Mouse (Mus musculus): ENCODE data around the gene Psmb7. TPM values are rescaled to one million over a fixed set of nuclear protein-coding genes. Genes with fewer than 3 reads are reported as not detected.

The Psmb7 gene
- polyA plus RNA-seq, 1 experiment from 2014 or later, result 270 TPM

- Histone ChIP-seq H3K4me2 (no peak overlapping the region), H3K9ac (no peak overlapping the region), H3K4me3 (replicated peaks) (no peak overlapping the region), H3K27ac (no peak overlapping the region), H3K9me3 (replicated peaks) (no peaks in the 10 kb centered on the region), H3K4me1 (no peaks in the 10 kb centered on the region), H3K27me3 (no peaks in the 10 kb centered on the region), H3K36me3 (peaks cover 72% of the 10 kb centered on the region)
- WGBS, result 50% methylated on average over 13 of the region's 13 CpGs
- 0 out of 2 replicates have a peak, but pooled peaks have one; percentile 9 for ATAC-seq (replicated peaks; ENCODE audit: low FRiP score)
These were observed 59.1 kb downstream of the Psmb7 start for GRCm38 (mm10) chr2:38584514-38585378.

GRCm38 (mm10) chr2:38583982-38584381 is 59.9 kb downstream of the Psmb7 start:
- peaks cover 72% of the 10 kb centered on the region for H3K36me3 ChIP-seq
- H3K9ac ChIP-seq, result no peak overlapping the region
- H3K4me1 ChIP-seq, result no peaks in the 10 kb centered on the region
- no peaks in the 10 kb centered on the region for H3K9me3 ChIP-seq (replicated peaks)
- H3K4me3 ChIP-seq (replicated peaks), result no peak overlapping the region
- ATAC-seq (replicated peaks; ENCODE audit: low FRiP score), result no peak
- H3K4me2 ChIP-seq, result no peak overlapping the region
- no peaks in the 10 kb centered on the region for H3K27me3 ChIP-seq
- WGBS, result 80% methylated on average over 2 of the region's 2 CpGs
- no peak overlapping the region for H3K27ac ChIP-seq

GRCm38 (mm10) chr2:38579528-38579927 is 64.4 kb downstream of the Psmb7 start:
- H3K36me3 ChIP-seq, result peaks cover 64% of the 10 kb centered on the region
- ATAC-seq (replicated peaks; ENCODE audit: low FRiP score), result no peak
- no peaks in the 10 kb centered on the region for H3K27me3 ChIP-seq
- H3K4me1 ChIP-seq, result 0 out of 2 replicates have a peak, but pooled peaks cover 3% of the 10 kb centered on the region
- H3K4me2 ChIP-seq, result no peak overlapping the region
- no peaks in the 10 kb centered on the region for H3K9me3 ChIP-seq (replicated peaks)
- no peak overlapping the region for H3K9ac ChIP-seq
- WGBS, result 48% methylated on average over 1 of the region's 1 CpGs
- no peak overlapping the region for H3K4me3 ChIP-seq (replicated peaks)
- H3K27ac ChIP-seq, result no peak overlapping the region

- ATAC-seq (replicated peaks; ENCODE audit: low FRiP score), result no peak
- Histone ChIP-seq H3K4me2 (no peak overlapping the region), H3K4me1 (0 out of 2 replicates have a peak, but pooled peaks cover 3% of the 10 kb centered on the region), H3K9ac (no peak overlapping the region), H3K27ac (no peak overlapping the region), H3K9me3 (replicated peaks) (no peaks in the 10 kb centered on the region), H3K27me3 (no peaks in the 10 kb centered on the region), H3K4me3 (replicated peaks) (no peak overlapping the region), H3K36me3 (peaks cover 59% of the 10 kb centered on the region)
- 66% methylated on average over 13 of the region's 13 CpGs for WGBS
These were observed 65.0 kb downstream of the Psmb7 start for GRCm38 (mm10) chr2:38578602-38579521.

- Histone ChIP-seq H3K9ac (no peak overlapping the region), H3K4me1 (0 out of 2 replicates have a peak, but pooled peaks cover 3% of the 10 kb centered on the region), H3K36me3 (peaks cover 80% of the 10 kb centered on the region), H3K27me3 (no peaks in the 10 kb centered on the region), H3K4me3 (replicated peaks) (no peak overlapping the region), H3K4me2 (no peak overlapping the region), H3K27ac (no peak overlapping the region), H3K9me3 (replicated peaks) (no peaks in the 10 kb centered on the region)
- no peak for ATAC-seq (replicated peaks; ENCODE audit: low FRiP score)
- WGBS, result 90% methylated on average over 2 of the region's 2 CpGs
These were observed 69.2 kb downstream of the Psmb7 start for GRCm38 (mm10) chr2:38574697-38575096.

- H3K36me3 ChIP-seq, result peaks cover 72% of the 10 kb centered on the region
- 87% methylated on average over 23 of the region's 23 CpGs for whole genome bisulfite sequencing
- H3K9ac ChIP-seq, result no peak overlapping the region
- H3K4me3 ChIP-seq (replicated peaks), result no peak overlapping the region
- H3K4me2 ChIP-seq, result no peak overlapping the region
- no peak for ATAC-seq (replicated peaks; ENCODE audit: low FRiP score)
- no peak overlapping the region for H3K27ac ChIP-seq
- no peaks in the 10 kb centered on the region for H3K9me3 ChIP-seq (replicated peaks)
- no peaks in the 10 kb centered on the region for H3K27me3 ChIP-seq
- 0 out of 2 replicates have a peak, but pooled peaks cover 3% of the 10 kb centered on the region for H3K4me1 ChIP-seq
These were observed 71.8 kb downstream of the Psmb7 start for GRCm38 (mm10) chr2:38571971-38572601.

- no peak for ATAC-seq (replicated peaks; ENCODE audit: low FRiP score)
- no peaks in the 10 kb centered on the region for H3K4me1 ChIP-seq
- no peak overlapping the region for H3K9ac ChIP-seq
- no peak overlapping the region for H3K27ac ChIP-seq
- H3K4me3 ChIP-seq (replicated peaks), result no peak overlapping the region
- WGBS, result 88% methylated on average over 4 of the region's 4 CpGs
- no peak overlapping the region for H3K4me2 ChIP-seq
- H3K27me3 ChIP-seq, result no peaks in the 10 kb centered on the region
- H3K36me3 ChIP-seq, result peaks cover 56% of the 10 kb centered on the region
- H3K9me3 ChIP-seq (replicated peaks), result no peaks in the 10 kb centered on the region
These were observed 81.3 kb downstream of the Psmb7 start for GRCm38 (mm10) chr2:38562596-38562995.

GRCm38 (mm10) chr2:38560296-38561227 is 83.3 kb downstream of the Psmb7 start:
- H3K9me3 ChIP-seq (replicated peaks), result no peaks in the 10 kb centered on the region
- peak; percentile 33; the same call in 1 of the 2 replicates for ATAC-seq (replicated peaks; ENCODE audit: low FRiP score)
- peaks cover 47% of the 10 kb centered on the region for H3K36me3 ChIP-seq
- H3K9ac ChIP-seq, result no peak overlapping the region
- H3K4me1 ChIP-seq, result no peaks in the 10 kb centered on the region
- no peak overlapping the region for H3K4me3 ChIP-seq (replicated peaks)
- H3K27me3 ChIP-seq, result no peaks in the 10 kb centered on the region
- no peak overlapping the region for H3K4me2 ChIP-seq
- WGBS, result 69% methylated on average over 17 of the region's 17 CpGs
- no peak overlapping the region for H3K27ac ChIP-seq

GRCm38 (mm10) chr2:38556721-38557120 is 87.2 kb downstream of the Psmb7 start:
- peaks cover 12% of the 10 kb centered on the region for H3K4me1 ChIP-seq
- H3K9me3 ChIP-seq (replicated peaks), result no peaks in the 10 kb centered on the region
- H3K27me3 ChIP-seq, result no peaks in the 10 kb centered on the region
- 87% methylated on average over 3 of the region's 3 CpGs for WGBS
- no peak overlapping the region for H3K4me2 ChIP-seq
- no peak overlapping the region for H3K4me3 ChIP-seq (replicated peaks)
- no peak for ATAC-seq (replicated peaks; ENCODE audit: low FRiP score)
- peaks cover 46% of the 10 kb centered on the region for H3K36me3 ChIP-seq
- no peak overlapping the region for H3K27ac ChIP-seq
- no peak overlapping the region for H3K9ac ChIP-seq

GRCm38 (mm10) chr2:38555659-38556058 is 88.2 kb downstream of the Psmb7 start:
- Histone ChIP-seq H3K4me1 (peaks cover 12% of the 10 kb centered on the region), H3K4me2 (no peak overlapping the region), H3K27me3 (no peaks in the 10 kb centered on the region), H3K9me3 (replicated peaks) (no peaks in the 10 kb centered on the region), H3K9ac (no peak overlapping the region), H3K27ac (no peak overlapping the region), H3K4me3 (replicated peaks) (no peak overlapping the region), H3K36me3 (peaks cover 45% of the 10 kb centered on the region)
- no peak for ATAC-seq (replicated peaks; ENCODE audit: low FRiP score)
- 90% methylated on average over 4 of the region's 4 CpGs for WGBS

All from kidney, embryonic 15.5 days (tissue).